Mouse (Mus musculus): ENCODE results near the gene Gjb3. TPM values are rescaled to one million over a fixed set of nuclear protein-coding genes. Genes with fewer than 3 reads are reported as not detected.

Gene Gjb3
- total RNA-seq (2023) = not detected

GRCm38 (mm10) chr4:127330181-127331100 lies at the start of gene Gjb3:
TSS of gene Gjb3 (minus strand) at chr4:127330844.

GRCm38 (mm10) chr4:127358018-127358417 lies 27.4 kb upstream of the Gjb3 start, which contains the start of gene Gjb5:
TSS of gene Gjb5 (minus strand) at chr4:127358181.

DNA sequence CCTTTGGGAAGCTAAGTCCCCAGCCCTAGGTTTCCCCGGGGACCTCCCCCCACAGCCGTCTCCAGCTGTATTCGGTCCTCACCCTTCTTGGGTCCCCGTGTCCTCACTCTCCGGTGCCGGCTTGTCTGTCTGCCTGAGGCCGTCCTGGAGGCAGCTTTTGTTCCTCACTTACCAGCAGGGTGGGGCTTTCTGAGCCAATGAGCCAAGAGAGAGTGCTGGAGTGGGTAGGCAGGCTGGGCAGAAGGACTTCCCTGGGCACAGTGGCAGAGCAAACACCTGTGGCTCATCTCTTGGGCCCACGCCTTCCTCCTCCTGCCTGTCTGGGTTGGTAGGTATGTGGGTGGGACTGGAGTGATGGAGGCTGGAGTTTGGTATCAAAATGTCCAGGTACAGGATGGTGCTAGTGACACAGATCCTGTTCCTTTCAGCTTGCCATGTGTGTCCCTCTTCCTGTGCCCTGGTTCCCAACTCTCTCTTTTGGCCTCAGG lies 23.4 kb upstream of the Gjb3 start, which contains the start of gene Gjb4:
Gene Gjb4 (minus strand): TSS at position 131 of the 488 bp plus-strand sequence.

GRCm38 (mm10) chr4:127313861-127314260 lies 16.8 kb downstream of the Gjb3 start, which contains the start of gene Gja4:
TSS of gene Gja4 (minus strand) at chr4:127314039.

Other genes starting within 250 kb of the Gjb3 start
- gene Tmem35b, start 207.2 kb downstream of the Gjb3 start, total RNA-seq (2023) = 1 to 10 TPM; 8.4 to 9.3 TPM
- gene Dlgap3, start 161.6 kb downstream of the Gjb3 start, total RNA-seq (2023) = under 1 TPM; 0.56 to 0.58 TPM
- 10 to 100 TPM; 24.1 to 30.1 TPM for gene Smim12, start 87.1 kb downstream of the Gjb3 start, total RNA-seq (2023)
- gene Gja4, start 16.8 kb downstream of the Gjb3 start, total RNA-seq (2023) = not detected
- gene Gjb4, start 23.2 kb upstream of the Gjb3 start, total RNA-seq (2023) = not detected
- gene Gjb5, start 27.3 kb upstream of the Gjb3 start, total RNA-seq (2023) = not detected